Mouse (Mus musculus) liver, postnatal 0 days (tissue): ENCODE data around the gene Vps52. TPM values are rescaled to one million over a fixed set of nuclear protein-coding genes. Genes with fewer than 3 reads are reported as not detected.

Experiments used
- ATAC-seq: fragments of 200-750 bp; cut with Nextera tagmentation; 2 replicates; pipeline ENCODE4 v1.8.0; 2017; ENCODE audit warnings: mild to moderate bottlenecking, moderate library complexity
- DNase-seq: peaks from one replicate; pipeline ENCODE4 v3.0.0-alpha.2; 2016
- H3K27ac ChIP-seq: fragments of 300-500 bp; sonication (generic); 2 replicates; pipeline ENCODE4 v1.5.1; 2014; ENCODE audit warnings: antibody characterized with exemption, moderate library complexity, mild to moderate bottlenecking, low read depth
- H3K27me3 ChIP-seq: fragments of 300-500 bp; sonication (generic); 2 replicates; pipeline ENCODE4 v1.6.1; 2014; ENCODE audit warnings: low read length, control low read depth, mixed read lengths; ENCODE audit not compliant: insufficient read depth
- H3K36me3 ChIP-seq: fragments of 300-500 bp; sonication (generic); replicated peaks from 2 replicates; pipeline ENCODE4 v1.6.1; 2014; ENCODE audit warnings: mild to moderate bottlenecking, control low read depth, low read length, moderate library complexity, mixed read lengths; ENCODE audit not compliant: insufficient read depth
- H3K4me1 ChIP-seq: fragments of 300-500 bp; sonication (generic); 2 replicates; pipeline ENCODE4 v1.6.1; 2014; ENCODE audit warnings: antibody characterized with exemption, mild to moderate bottlenecking, control low read depth; ENCODE audit not compliant: insufficient read depth
- H3K4me2 ChIP-seq: fragments of 300-500 bp; sonication (generic); 2 replicates; pipeline ENCODE4 v1.6.1; 2014; ENCODE audit warnings: low read depth, mild to moderate bottlenecking, low read length, moderate library complexity, mixed read lengths
- H3K4me3 ChIP-seq: fragments of 300-500 bp; sonication (generic); 2 replicates; pipeline ENCODE4 v1.5.1; 2014; ENCODE audit warnings: low read depth, low read length
- H3K9ac ChIP-seq: fragments of 300-500 bp; sonication (generic); replicated peaks from 2 replicates; pipeline ENCODE4 v1.6.1; 2014; ENCODE audit warnings: mild to moderate bottlenecking, moderate library complexity
- H3K9me3 ChIP-seq: fragments of 300-500 bp; sonication (generic); 2 replicates; pipeline ENCODE4 v1.6.1; 2016; ENCODE audit warnings: mild to moderate bottlenecking, control low read depth, low read length, mixed read lengths
- CTCF ChIP-seq: sonication (generic); IDR thresholded peaks from 2 replicates; pipeline ENCODE4 v1.5.1; 2016; ENCODE audit warnings: antibody characterized with exemption, low read depth
- EP300 ChIP-seq: IDR thresholded peaks from 2 replicates; pipeline ENCODE4 v1.6.1; 2016; ENCODE audit warnings: antibody characterized with exemption, low read depth, mild to moderate bottlenecking
- WGBS: fragments of 180-500 bp; shearing (Covaris S2); extraction: QIAGEN DNeasy Blood & Tissue Kit; methylation state at CpG from one replicate; pipeline ENCODE4 v1.1.7; 2014; ENCODE audit not compliant: insufficient replicate concordance; 5-methylcytosine and 5-hydroxymethylcytosine counted together
- polyA plus RNA-seq: library from polyadenylated mRNA; unstranded; fragments of >200 nt; fragmentation: Nextera tagmentation; extraction: Ambion mirVana; gene quantifications from 2 replicates; pipeline ENCODE4 v1.2.1, GENCODE M21; 2015

Vps52 gene
- polyA plus RNA-seq, 1 experiment from 2014 or later = 13.4 TPM

GRCm38 (mm10) chr17:33911052-33911812 is 44.4 kb upstream of the Vps52 start:
- WGBS = 89% methylated on average over 31 of the region's 31 CpGs
- Histone ChIP-seq H3K4me1 (peaks cover 29% of the 10 kb centered on the region), H3K36me3 (peaks cover 38% of the 10 kb centered on the region)

GRCm38 (mm10) chr17:33911813-33912414 is 43.7 kb upstream of the Vps52 start:
- Histone ChIP-seq H3K4me3 (no peak overlapping the region), H3K36me3 (peaks cover 39% of the 10 kb centered on the region), H3K27me3 (no peaks in the 10 kb centered on the region), H3K27ac (no peak overlapping the region), H3K9me3 (no peaks in the 10 kb centered on the region), H3K9ac (no peak overlapping the region), H3K4me2 (no peak overlapping the region), H3K4me1 (peaks cover 36% of the 10 kb centered on the region)
- TF ChIP-seq EP300 = no peak
- TF ChIP-seq CTCF = no peak
- 91% methylated on average over 28 of the region's 28 CpGs for WGBS
- DNase-seq = no peak
- ATAC-seq = no peak

More at GRCm38 (mm10) chr17:33911052-33911812, 44.4 kb upstream of the Vps52 start:
- no peaks in the 10 kb centered on the region for H3K27me3 ChIP-seq
- H3K4me2 ChIP-seq = peak overlapping the region; percentile 97; the same call in 1 of the 2 replicates
- no peaks in the 10 kb centered on the region for H3K9me3 ChIP-seq
- TF ChIP-seq EP300 (no peak), CTCF (no peak)
- H3K9ac ChIP-seq = no peak overlapping the region
- DNase-seq (no peak), ATAC-seq (no peak)
- no peak overlapping the region for H3K4me3 ChIP-seq
- no peak overlapping the region for H3K27ac ChIP-seq

- 82% methylated on average over 10 of the region's 10 CpGs for WGBS
- peaks cover 31% of the 10 kb centered on the region for H3K4me1 ChIP-seq
Measured at GRCm38 (mm10) chr17:33913264-33913663, 42.3 kb upstream of the Vps52 start.

GRCm38 (mm10) chr17:33913905-33914304 is 41.7 kb upstream of the Vps52 start:
- Histone ChIP-seq H3K9me3 (no peaks in the 10 kb centered on the region), H3K36me3 (peaks cover 53% of the 10 kb centered on the region), H3K4me3 (no peak overlapping the region), H3K27me3 (no peaks in the 10 kb centered on the region), H3K4me2 (no peak overlapping the region), H3K27ac (no peak overlapping the region), H3K4me1 (peaks cover 32% of the 10 kb centered on the region), H3K9ac (no peak overlapping the region)
- WGBS = 89% methylated on average over 8 of the region's 8 CpGs
- DNase-seq (no peak), ATAC-seq (no peak)
- TF ChIP-seq EP300 (no peak), CTCF (no peak)

More at GRCm38 (mm10) chr17:33913264-33913663, 42.3 kb upstream of the Vps52 start:
- no peak overlapping the region for H3K4me2 ChIP-seq
- H3K4me3 ChIP-seq = no peak overlapping the region
- H3K36me3 ChIP-seq = peaks cover 52% of the 10 kb centered on the region
- no peak overlapping the region for H3K27ac ChIP-seq
- no peaks in the 10 kb centered on the region for H3K9me3 ChIP-seq
- DNase-seq = no peak
- TF ChIP-seq EP300 (no peak), CTCF (no peak)
- H3K9ac ChIP-seq = no peak overlapping the region
- no peaks in the 10 kb centered on the region for H3K27me3 ChIP-seq
- ATAC-seq = no peak

- H3K27me3 ChIP-seq = no peaks in the 10 kb centered on the region
- H3K4me1 ChIP-seq = peaks cover 34% of the 10 kb centered on the region
- peak overlapping the region; percentile 79; the same call in 1 of the 2 replicates for H3K27ac ChIP-seq
- H3K4me2 ChIP-seq = peak overlapping the region; percentile 91
- peaks cover 53% of the 10 kb centered on the region for H3K36me3 ChIP-seq
- DNase-seq = no peak
- WGBS = 73% methylated on average over 13 of the region's 13 CpGs
- H3K9ac ChIP-seq = no peak overlapping the region
- no peaks in the 10 kb centered on the region for H3K9me3 ChIP-seq
- TF ChIP-seq CTCF = peak; percentile 59
- TF ChIP-seq EP300 = no peak
- peak overlapping the region; percentile 73 for H3K4me3 ChIP-seq
- ATAC-seq = no peak
Measured at GRCm38 (mm10) chr17:33914969-33915391, 40.6 kb upstream of the Vps52 start.

- peak; percentile 98 for DNase-seq
- TF ChIP-seq EP300 = peak; percentile 69
- TF ChIP-seq CTCF = no peak
Measured at GRCm38 (mm10) chr17:33915671-33916250, 39.9 kb upstream of the Vps52 start, which contains the start of the genes Tapbp and Zbtb22. Tapbp (plus strand) TSS chr17:33915899. Zbtb22 (plus strand) TSS chr17:33915904.

More at GRCm38 (mm10) chr17:33915671-33916250, 39.9 kb upstream of the Vps52 start, which contains the start of the genes Tapbp and Zbtb22:
- H3K27ac ChIP-seq = peak within 1 kb of the TSS; percentile 79
- no peaks in the 10 kb centered on the region for H3K9me3 ChIP-seq
- peak within 1 kb of the TSS; percentile 73 for H3K4me3 ChIP-seq
- peaks cover 53% of the 10 kb centered on the region for H3K36me3 ChIP-seq
- H3K4me2 ChIP-seq = peak within 1 kb of the TSS; percentile 91
- ATAC-seq = peak; percentile 88
- WGBS = 0% methylated on average over 33 of the region's 34 CpGs
- H3K4me1 ChIP-seq = peaks cover 28% of the 10 kb centered on the region
- no peaks in the 10 kb centered on the region for H3K27me3 ChIP-seq
- peak within 1 kb of the TSS; percentile 59 for H3K9ac ChIP-seq
